Mouse (Mus musculus) liver, embryonic 11.5 days (tissue): ENCODE measurements around the gene Ano2. TPM values are rescaled to one million over a fixed set of nuclear protein-coding genes. Genes with fewer than 3 reads are reported as not detected.

Experiments used
- ATAC-seq: fragments of 200-750 bp; cut with Nextera tagmentation; replicated peaks from 2 replicates; pipeline ENCODE4 v1.8.0; 2017; ENCODE audit warnings: moderate number of reproducible peaks, mild to moderate bottlenecking, moderate TSS enrichment, moderate library complexity; ENCODE audit not compliant: low FRiP score
- DNase-seq: peaks from one replicate; pipeline ENCODE4 v3.0.0-alpha.2; 2017; ENCODE audit warnings: low spot score
- H3K27ac ChIP-seq: fragments of 300-500 bp; sonication (generic); 2 replicates; pipeline ENCODE4 v1.5.1; 2014; ENCODE audit warnings: mild to moderate bottlenecking, low read depth, low read length, control low read depth
- H3K27me3 ChIP-seq: fragments of 300-500 bp; sonication (generic); replicated peaks from 2 replicates; pipeline ENCODE4 v1.6.1; 2014; ENCODE audit warnings: low read length, mixed read lengths; ENCODE audit not compliant: control insufficient read depth, insufficient read depth
- H3K36me3 ChIP-seq: fragments of 300-500 bp; sonication (generic); 2 replicates; pipeline ENCODE4 v1.6.1; 2014; ENCODE audit warnings: mild to moderate bottlenecking, low read length, moderate library complexity, mixed read lengths; ENCODE audit not compliant: control insufficient read depth, insufficient read depth
- H3K4me1 ChIP-seq: fragments of 300-500 bp; sonication (generic); replicated peaks from 2 replicates; pipeline ENCODE4 v1.6.1; 2014; ENCODE audit warnings: low read length, mixed read lengths; ENCODE audit not compliant: control insufficient read depth, insufficient read depth
- H3K4me2 ChIP-seq: fragments of 300-500 bp; sonication (generic); 2 replicates; pipeline ENCODE4 v1.6.1; 2014; ENCODE audit warnings: mild to moderate bottlenecking, control low read depth, moderate library complexity
- H3K4me3 ChIP-seq: fragments of 300-500 bp; sonication (generic); 2 replicates; pipeline ENCODE4 v1.5.1; 2014; ENCODE audit warnings: low read depth, low read length, control low read depth
- H3K9ac ChIP-seq: fragments of 300-500 bp; sonication (generic); 2 replicates; pipeline ENCODE4 v1.6.1; 2014; ENCODE audit warnings: low read depth, low read length, control low read depth
- H3K9me3 ChIP-seq: fragments of 300-500 bp; sonication (generic); 2 replicates; pipeline ENCODE4 v1.6.1; 2016; ENCODE audit warnings: low read length, inconsistent platforms, mixed read lengths; ENCODE audit not compliant: control insufficient read depth
- WGBS: fragments of 180-500 bp; shearing (Covaris S2); extraction: QIAGEN DNeasy Blood & Tissue Kit; methylation state at CpG from one replicate; pipeline ENCODE4 v1.1.7; 2014; 5-methylcytosine and 5-hydroxymethylcytosine counted together
- polyA plus RNA-seq: library from polyadenylated mRNA; unstranded; fragments of >200 nt; fragmentation: Nextera tagmentation; extraction: Ambion mirVana; gene quantifications from 2 replicates; pipeline ENCODE4 v1.2.1, GENCODE M21; 2014

The Ano2 gene
- polyA plus RNA-seq, 1 experiment from 2014 or later, result 0.10 TPM

DNA sequence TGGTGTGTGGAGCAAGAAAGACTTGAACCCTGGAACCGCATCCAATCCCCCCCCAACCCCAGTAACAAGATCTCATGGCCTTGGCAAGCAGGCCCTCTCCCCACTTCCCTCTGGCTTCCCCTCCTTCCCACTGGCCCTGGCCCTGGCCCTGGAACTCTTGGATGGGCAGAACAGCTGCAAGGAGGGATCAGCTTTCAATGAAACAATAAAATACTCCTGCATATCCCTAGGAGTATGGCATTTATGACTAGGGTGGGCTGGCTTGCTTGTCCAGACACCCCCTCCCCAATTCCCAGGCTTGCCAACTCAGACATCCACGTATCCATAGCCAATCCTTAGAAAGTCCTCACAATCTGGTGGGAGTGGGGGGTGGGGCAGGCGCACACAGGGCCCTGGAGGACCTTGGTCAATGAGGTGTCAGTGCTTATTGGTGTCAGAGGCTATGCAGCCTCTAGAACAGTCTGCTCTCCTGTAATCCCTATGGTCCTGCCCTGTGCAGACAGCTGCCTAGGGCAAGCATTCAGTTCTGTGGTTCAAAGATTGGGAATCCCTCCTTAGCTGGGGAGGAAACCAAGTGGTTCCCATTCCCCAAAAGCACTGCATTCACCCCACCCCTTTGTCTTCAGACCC, 396.2 kb downstream of the Ano2 start:
- Histone ChIP-seq H3K27me3 (no peaks in the 10 kb centered on the region), H3K9ac (no peak overlapping the region), H3K4me3 (no peak overlapping the region), H3K9me3 (no peaks in the 10 kb centered on the region), H3K36me3 (no peaks in the 10 kb centered on the region), H3K4me1 (no peaks in the 10 kb centered on the region), H3K4me2 (no peak overlapping the region), H3K27ac (no peak overlapping the region)
- no peak for DNase-seq
- 62% methylated on average over 3 of the region's 3 CpGs for WGBS
- no peak; the same call in 1 of the 2 replicates for ATAC-seq

DNA sequence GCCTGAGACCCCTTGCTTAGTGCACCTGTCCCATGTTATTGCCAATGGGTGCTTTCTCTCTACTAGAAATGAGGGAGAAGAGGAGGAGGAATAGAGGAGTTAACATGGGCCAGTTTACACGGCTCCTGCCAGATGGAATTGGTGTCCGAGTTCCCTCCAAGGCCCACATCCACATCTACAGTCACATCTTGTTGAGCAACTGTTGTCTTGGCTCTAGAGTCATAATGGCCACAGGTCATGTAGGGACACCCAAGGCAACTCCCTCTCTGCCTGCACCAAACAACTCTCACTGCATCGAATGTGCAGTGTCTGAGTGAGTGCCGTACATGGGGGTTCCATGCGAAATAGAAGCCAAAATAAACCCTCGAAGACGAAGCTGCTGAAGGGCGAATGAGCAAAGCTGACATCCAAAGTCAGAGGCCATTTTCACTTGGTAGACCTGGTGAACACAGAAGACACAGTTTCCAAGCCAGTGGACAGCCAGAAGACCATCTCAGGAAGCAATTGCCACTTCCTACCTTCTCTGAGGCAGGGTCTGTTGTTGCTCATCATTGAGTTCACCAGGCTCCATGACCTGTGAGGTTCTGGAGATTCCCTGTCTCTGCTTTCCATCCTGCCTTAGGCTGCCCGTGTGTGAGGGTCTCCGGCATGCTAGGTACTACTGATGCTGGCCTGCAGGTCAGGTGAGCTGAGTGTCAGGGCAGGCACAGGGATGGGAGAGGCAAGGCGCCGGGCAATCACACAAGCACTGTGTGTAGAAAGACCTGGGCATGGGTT, 398.5 kb downstream of the Ano2 start:
- ATAC-seq, result no peak
- Histone ChIP-seq H3K4me2 (no peak overlapping the region), H3K9me3 (no peaks in the 10 kb centered on the region), H3K4me3 (no peak overlapping the region), H3K27me3 (no peaks in the 10 kb centered on the region), H3K4me1 (no peaks in the 10 kb centered on the region), H3K36me3 (no peaks in the 10 kb centered on the region), H3K27ac (no peak overlapping the region), H3K9ac (no peak overlapping the region)
- DNase-seq, result no peak
- WGBS, result 91% methylated on average over 12 of the region's 12 CpGs

Other genes starting within 250 kb of the Ano2 start
- gene Cd9, start 195.6 kb upstream of the Ano2 start, polyA plus RNA-seq, result 111 and 113 TPM in 2 replicates
- gene Vwf, start 143.6 kb upstream of the Ano2 start, polyA plus RNA-seq, result 25.3 and 32.4 TPM in 2 replicates